Mouse (Mus musculus): ENCODE results near the gene Sod2.
"Not testable (repeated sequence)": the region's sequence is repeated elsewhere in the genome, so short reads cannot be mapped to it uniquely, and the experiment has no call there.

Gene Sod2

DNA sequence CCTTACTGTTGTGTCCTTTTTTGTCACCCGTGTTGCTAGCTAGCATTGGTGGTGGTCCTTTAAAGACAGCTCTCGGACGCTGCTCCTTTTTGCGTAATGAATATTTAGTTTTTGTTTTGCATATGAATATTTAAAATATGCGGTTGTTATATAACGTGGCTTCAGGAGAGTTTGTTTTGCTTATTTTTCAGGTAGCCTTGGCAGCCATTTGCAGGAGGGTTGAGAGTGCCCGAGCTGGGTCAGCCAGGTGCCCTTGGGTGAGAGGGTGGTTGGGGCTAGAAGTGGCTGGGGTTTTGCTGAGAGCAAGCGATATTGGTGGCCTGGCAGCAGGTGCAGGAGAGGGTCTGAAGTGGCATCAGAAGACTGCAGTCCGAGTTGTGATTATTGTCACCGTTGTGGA is 1.9 kb downstream of the Sod2 start:
- in situ Hi-C loops (cut with MboI, MseI) = no loop called here

DNA sequence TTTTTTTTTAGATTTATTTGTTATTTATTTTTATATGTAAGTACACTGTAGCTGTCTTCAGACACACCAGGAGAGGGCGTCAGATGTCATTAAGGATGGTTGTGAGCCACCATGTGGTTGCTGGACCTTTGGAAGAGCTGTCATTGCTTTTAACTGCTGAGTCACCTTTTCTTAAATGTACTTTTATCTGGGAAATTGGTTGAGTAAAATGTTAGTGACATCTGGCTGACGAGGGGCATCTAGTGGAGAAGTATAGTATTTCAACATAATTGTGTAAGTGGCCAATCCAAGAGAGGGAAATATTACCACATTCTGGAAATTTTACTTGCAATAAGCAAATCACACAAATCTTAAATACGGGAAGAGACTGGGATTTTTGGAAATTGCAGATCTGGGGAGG is 3.2 kb downstream of the Sod2 start:
- in situ Hi-C loops (cut with MboI, MseI) = no loop called here

- in situ Hi-C loops (cut with MboI, MseI) = no loop called here
These were observed 6.7 kb downstream of the Sod2 start for GRCm38 (mm10) chr17:13013316-13013715.

DNA sequence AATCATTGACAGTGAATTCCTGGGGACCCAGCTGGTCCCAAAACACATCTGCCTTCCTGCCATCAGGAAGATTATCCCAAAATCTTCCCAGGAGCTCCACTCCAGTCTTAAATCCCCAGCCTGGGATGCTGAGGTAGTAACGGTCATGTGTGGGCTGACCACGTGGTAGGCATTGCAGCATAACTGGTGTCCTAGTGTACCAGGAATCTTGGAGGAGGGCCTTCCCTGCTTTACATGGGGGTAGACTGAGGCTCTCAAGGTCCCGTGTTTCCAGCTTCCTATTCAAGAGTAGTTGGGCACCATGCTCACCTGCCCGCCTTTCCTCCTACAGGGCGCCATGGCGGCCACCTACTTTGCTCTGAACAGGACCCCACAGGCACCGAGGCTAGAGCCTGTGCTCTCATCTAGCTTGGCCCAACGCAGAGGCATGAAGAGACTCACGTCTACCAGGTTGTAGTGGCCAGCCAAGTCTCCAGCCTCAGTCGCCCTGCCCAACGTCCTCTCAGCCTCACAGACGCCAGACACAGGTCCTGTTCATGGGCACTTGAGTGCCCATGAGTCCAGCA is 30.1 kb downstream of the Sod2 start:
- in situ Hi-C loops (cut with MboI, MseI) = loop anchor here (5.0 to 10.0 kb wide), 2 partner anchors 138 to 296 kb away; no protein-coding TSS in a partner anchor

DNA sequence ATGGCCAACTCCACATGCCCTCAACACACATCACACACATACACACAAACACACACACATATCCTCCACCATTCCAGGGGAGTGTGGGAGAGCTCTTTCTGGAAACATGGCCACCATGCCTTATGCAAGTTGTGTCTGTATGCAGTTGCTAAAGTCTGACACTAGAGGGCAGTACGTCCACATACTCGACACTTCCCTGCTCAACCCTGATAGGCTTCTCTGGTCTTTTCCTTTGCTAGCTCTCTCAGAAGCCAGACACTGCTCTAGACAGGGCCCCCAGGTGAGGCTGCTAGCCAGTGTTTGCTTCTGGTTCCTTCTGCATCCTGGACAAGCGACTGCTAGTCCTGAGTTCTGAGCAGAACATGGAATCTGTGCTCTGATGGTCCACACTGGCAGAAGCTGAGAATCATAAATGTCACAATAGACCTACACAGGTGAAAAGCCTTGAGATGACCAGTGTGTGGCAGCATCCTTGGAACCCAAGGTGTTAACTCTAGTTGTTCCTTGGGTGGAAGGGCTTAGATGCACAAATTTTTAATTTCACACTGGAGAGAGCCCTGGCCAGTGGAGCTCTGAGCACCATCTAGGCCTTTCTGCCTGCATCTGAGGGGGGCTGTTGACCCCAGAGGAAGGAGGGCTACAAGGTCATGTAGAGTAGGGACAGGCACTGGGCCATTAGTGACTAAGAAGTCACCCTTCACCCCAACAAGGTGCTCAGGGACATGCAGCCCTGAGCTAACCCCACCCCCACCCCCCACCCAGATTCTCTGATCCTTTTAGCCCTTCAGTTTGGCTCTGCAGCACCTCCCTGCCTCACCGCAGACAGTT is 37.4 kb downstream of the Sod2 start:
- in situ Hi-C loops (cut with MboI, MseI) = not testable (repeated sequence)

GRCm38 (mm10) chr17:13052124-13052813 is 45.6 kb downstream of the Sod2 start, which contains the start of gene Gpr31b:
Gene Gpr31b (minus strand): TSS chr17:13052296.
- in situ Hi-C loops (cut with MboI, MseI) = not testable (repeated sequence)

- in situ Hi-C loops (cut with MboI, MseI) = loop anchor here (5.0 kb wide), 1 partner anchor 296 kb away; no protein-coding TSS in a partner anchor
These were observed 54.2 kb downstream of the Sod2 start, which contains the start of gene Tcp10b for GRCm38 (mm10) chr17:13060804-13061203. Gene Tcp10b (plus strand): TSS chr17:13061104.

- in situ Hi-C loops (cut with MboI, MseI) = loop anchor here (5.0 kb wide), 1 partner anchor 294 kb away; no protein-coding TSS in a partner anchor
These were observed 56.2 kb downstream of the Sod2 start for GRCm38 (mm10) chr17:13062882-13063281.

GRCm38 (mm10) chr17:13067864-13068385 is 61.3 kb downstream of the Sod2 start:
- in situ Hi-C loops (cut with MboI, MseI) = not testable (repeated sequence)

DNA sequence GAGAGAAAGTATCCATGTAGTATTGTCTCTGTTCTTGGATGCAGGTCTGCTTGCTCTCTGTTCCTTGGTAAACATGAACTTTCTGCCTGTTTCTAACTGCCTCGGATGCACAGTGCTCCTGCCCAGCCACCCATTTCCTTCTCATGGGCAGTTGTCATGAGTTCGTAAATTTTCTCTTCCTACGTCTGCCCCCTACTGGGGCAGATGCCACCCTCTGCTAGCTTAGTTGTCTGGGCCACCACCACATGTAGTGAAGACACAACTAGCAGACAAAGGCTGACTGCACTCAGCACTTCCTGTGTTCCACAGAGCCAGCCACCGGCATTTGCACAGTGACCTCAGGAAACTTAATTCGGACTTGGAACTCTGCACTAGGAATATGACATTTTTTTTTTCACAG is 62.6 kb downstream of the Sod2 start:
- in situ Hi-C loops (cut with MboI, MseI) = not testable (repeated sequence)
